Mouse (Mus musculus): ENCODE data around the gene Gpr182. TPM values are rescaled to one million over a fixed set of nuclear protein-coding genes. Genes with fewer than 3 reads are reported as not detected.

Gpr182 gene
- polyA plus RNA-seq, 1 experiment from 2014 or later: 0.39 TPM

Other genes starting within 250 kb of the Gpr182 start
- 25.9 and 28.5 TPM in 2 replicates for gene Ndufa4l2, start 236.8 kb downstream of the Gpr182 start, polyA plus RNA-seq (2014; fragmentation: Nextera tagmentation; extraction: Ambion mirVana)
- 132 and 142 TPM in 2 replicates for gene Shmt2, start 229.3 kb downstream of the Gpr182 start, polyA plus RNA-seq (2014; fragmentation: Nextera tagmentation; extraction: Ambion mirVana)
- 4.0 and 5.5 TPM in 2 replicates for gene Nxph4, start 217.2 kb downstream of the Gpr182 start, polyA plus RNA-seq (2014; fragmentation: Nextera tagmentation; extraction: Ambion mirVana)
- 92.1 and 96.6 TPM in 2 replicates for gene Lrp1, start 130.6 kb downstream of the Gpr182 start, polyA plus RNA-seq (2014; fragmentation: Nextera tagmentation; extraction: Ambion mirVana)
- 28.5 and 29.4 TPM in 2 replicates for gene Stat6, start 108.7 kb downstream of the Gpr182 start, polyA plus RNA-seq (2014; fragmentation: Nextera tagmentation; extraction: Ambion mirVana)
- gene Nemp1, start 84.8 kb downstream of the Gpr182 start, polyA plus RNA-seq (2014; fragmentation: Nextera tagmentation; extraction: Ambion mirVana): 8.8 and 8.9 TPM in 2 replicates
- gene Nab2, start 83.2 kb downstream of the Gpr182 start, polyA plus RNA-seq (2014; fragmentation: Nextera tagmentation; extraction: Ambion mirVana): 7.4 and 7.5 TPM in 2 replicates
- 11.5 and 15.3 TPM in 2 replicates for gene Myo1a, start 46.6 kb downstream of the Gpr182 start, polyA plus RNA-seq (2014; fragmentation: Nextera tagmentation; extraction: Ambion mirVana)
- 5.3 and 8.3 TPM in 2 replicates for gene Tac2, start 27.3 kb downstream of the Gpr182 start, polyA plus RNA-seq (2014; fragmentation: Nextera tagmentation; extraction: Ambion mirVana)
- 3.9 and 4.1 TPM in 2 replicates for gene Zbtb39, start 12.2 kb downstream of the Gpr182 start, polyA plus RNA-seq (2014; fragmentation: Nextera tagmentation; extraction: Ambion mirVana)
- gene Rdh1, start 8.0 kb upstream of the Gpr182 start, polyA plus RNA-seq (2014; fragmentation: Nextera tagmentation; extraction: Ambion mirVana): 0.07 TPM in 1 of 2 replicates, not detected in the other
- gene Rdh16f1, start 8.1 kb upstream of the Gpr182 start, polyA plus RNA-seq (2014; fragmentation: Nextera tagmentation; extraction: Ambion mirVana): not detected in 2 replicates
- gene Rdh9, start 24.7 kb upstream of the Gpr182 start, polyA plus RNA-seq (2014; fragmentation: Nextera tagmentation; extraction: Ambion mirVana): 0.07 TPM in 1 of 2 replicates, not detected in the other
- not detected in 2 replicates for gene Rdh16, start 49.4 kb upstream of the Gpr182 start, polyA plus RNA-seq (2014; fragmentation: Nextera tagmentation; extraction: Ambion mirVana)
- gene Rdh19, start 98.2 kb upstream of the Gpr182 start, polyA plus RNA-seq (2014; fragmentation: Nextera tagmentation; extraction: Ambion mirVana): not detected in 2 replicates
- gene Rdh16f2, start 114.7 kb upstream of the Gpr182 start, polyA plus RNA-seq (2014; fragmentation: Nextera tagmentation; extraction: Ambion mirVana): 0.14 TPM in 1 of 2 replicates, not detected in the other
- gene Rdh7, start 137.1 kb upstream of the Gpr182 start, polyA plus RNA-seq (2014; fragmentation: Nextera tagmentation; extraction: Ambion mirVana): 0.14 TPM in 1 of 2 replicates, not detected in the other
- not detected in 2 replicates for gene Sdr9c7, start 146.8 kb upstream of the Gpr182 start, polyA plus RNA-seq (2014; fragmentation: Nextera tagmentation; extraction: Ambion mirVana)